Mouse (Mus musculus): ENCODE measurements at regions not wholly inside any gene's neighbourhood (a gene's known extent, or its start where the extent isn't known, plus 50 kb on each side); places are given as distances from the start of the nearest gene placed in this dataset.

GRCm38 (mm10) chr2:71600999-71601398 lies 54.4 kb upstream of the Dlx2 start:
- TF ChIP-seq CTCF (IDR thresholded peaks at IDR 0.05; ENCODE audit: low read depth) (no peak), EP300 (IDR thresholded peaks at IDR 0.05; ENCODE audit: low read depth) (no peak)

All from liver, postnatal 0 days (tissue).